Mouse (Mus musculus) left cerebral cortex, postnatal 36 days (tissue): Measurements from ENCODE around the gene Vti1b. TPM values are rescaled to one million over a fixed set of nuclear protein-coding genes. Genes with fewer than 3 reads are reported as not detected.

Experiments used
- DNase-seq, 2 experiments: peaks; one replicate each; pipeline ENCODE4 v3.0.0; 2021 to 2022; ENCODE audit warnings: low spot score in 2 of 2, mixed read lengths in 1 of 2
- intact Hi-C: fragments of 180-260 bp; cut with DNase I; formaldehyde crosslinking; loops from one replicate; pipeline ENCODE4 v1.15.1; 2025
- total RNA-seq, 2 experiments: library from RNA; stranded (reverse); gene quantifications; 2 replicates each; pipeline ENCODE4 v1.2.3; 2021

Vti1b gene
- total RNA-seq, 2 experiments from 2014 or later = 234 to 259 TPM

DNA sequence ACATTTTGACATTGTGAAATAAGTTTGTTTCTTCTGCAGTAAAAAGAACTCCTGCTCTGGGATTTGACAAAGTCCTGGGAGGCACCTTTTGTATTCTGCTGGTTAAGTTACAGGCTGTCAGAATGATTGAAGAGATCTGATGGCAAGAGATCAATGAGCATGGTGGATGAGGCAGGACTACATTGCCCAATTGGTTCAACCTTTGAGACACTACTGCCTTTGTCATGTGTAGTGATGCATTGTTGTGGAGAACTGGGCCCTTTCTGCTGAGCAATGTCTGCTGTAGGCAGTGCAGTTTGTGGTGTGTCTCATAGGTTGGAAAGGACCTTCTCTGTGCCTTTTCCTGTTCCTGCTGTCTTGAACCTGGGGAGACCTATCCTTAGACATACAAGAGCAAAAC is 31.1 kb downstream of the Vti1b start:
- intact Hi-C loops = no loop called here
- DNase-seq = no peak

DNA sequence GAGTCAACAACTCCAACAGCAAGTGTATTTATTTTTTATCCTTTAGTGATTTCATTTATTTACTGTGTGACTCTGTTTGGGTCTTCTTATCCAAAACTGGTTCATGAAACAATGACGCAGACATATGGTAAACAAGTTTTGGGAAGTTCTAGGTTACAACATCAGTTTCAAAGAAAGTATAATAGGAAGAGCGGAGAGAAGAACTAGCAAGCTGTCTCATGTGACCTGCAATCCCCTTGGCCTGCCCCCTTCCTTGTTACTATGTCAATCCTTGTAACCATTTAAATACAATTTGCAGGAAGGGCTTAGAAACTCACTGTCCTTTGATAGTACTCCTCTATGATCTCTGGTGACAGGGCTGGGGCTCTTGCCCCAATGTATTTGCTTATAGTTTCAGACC is 31.7 kb downstream of the Vti1b start:
- intact Hi-C loops = no loop called here
- no peak for DNase-seq

DNA sequence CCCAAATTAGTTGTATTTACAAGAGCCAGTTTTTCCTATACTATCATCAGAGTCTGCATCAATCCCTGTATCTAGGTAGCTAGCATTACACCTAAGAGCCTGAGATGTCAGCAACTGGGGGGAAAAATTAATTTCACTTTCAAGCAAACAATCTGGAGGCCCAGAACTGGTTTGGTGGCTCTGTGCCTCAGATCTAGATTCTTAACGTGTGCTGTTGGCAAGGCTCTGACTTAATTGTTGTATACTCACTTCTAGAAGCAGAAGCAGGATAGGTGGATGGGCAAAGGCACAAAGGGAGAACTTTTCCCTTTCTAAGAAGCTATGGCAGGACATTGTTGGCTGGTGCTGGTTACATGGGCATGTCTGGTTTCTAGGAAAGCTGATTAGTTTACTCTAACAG is 33.0 kb downstream of the Vti1b start:
- DNase-seq = no peak
- intact Hi-C loops = no loop called here

DNA sequence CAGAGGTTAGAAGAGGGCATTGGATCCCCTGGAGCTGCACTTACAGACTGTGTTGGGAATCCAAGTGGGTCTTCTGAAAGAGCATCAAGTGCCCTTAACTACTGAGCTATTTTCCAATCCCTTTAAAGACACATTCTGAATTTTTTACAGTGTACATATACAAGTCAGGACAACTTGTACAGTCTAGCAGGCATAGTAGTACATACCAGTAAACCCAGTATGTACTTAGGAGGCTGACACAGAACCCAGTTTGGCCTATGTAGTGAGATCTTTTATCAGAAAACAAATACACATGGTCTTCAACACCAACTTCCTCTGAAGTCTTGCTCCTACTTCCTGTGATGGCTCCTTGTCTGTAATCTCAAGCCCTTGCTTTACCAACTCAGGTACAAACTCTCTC is 33.5 kb downstream of the Vti1b start:
- intact Hi-C loops = no loop called here
- no peak for DNase-seq

DNA sequence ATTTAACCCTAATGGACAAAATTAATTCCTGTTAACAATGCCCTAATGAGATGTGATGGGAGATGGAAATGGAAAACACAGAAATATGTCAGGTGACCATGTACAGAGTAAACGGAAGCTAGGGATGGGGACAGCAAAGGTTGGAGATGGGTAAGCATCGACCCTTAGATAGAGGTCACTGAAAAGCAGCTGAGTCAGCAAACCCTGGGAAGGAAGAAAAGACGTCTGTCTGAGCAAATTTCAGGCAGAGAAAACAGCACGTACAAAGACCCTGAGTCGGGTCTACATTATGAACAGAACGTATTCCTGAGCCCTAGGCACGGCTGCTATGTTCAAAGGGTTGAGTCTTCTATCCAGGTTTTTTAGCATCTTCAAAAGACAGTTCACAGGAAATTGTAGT is 35.5 kb downstream of the Vti1b start:
- intact Hi-C loops = no loop called here
- DNase-seq = no peak

DNA sequence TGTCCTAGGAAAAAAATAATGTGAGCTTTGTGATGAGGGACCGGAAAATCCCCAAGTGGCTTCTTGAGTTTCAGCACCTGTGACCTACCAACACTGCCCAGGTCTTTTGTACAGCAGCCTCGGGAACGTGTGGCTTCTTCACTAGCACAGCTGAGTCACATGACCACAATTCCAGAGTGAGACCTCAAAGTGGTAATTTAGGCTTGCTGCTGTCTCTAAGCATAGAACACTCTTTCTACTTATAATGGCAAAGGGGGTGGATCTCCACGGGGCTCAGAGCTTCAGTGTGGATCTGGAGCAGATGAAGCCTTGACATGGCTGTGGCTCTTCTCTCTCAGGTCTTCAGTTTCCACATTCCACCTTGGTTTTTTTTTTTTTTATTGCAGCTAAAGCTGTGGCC is 37.4 kb downstream of the Vti1b start:
- intact Hi-C loops = no loop called here
- DNase-seq = peak in 1 of 2 experiments; percentile 11

DNA sequence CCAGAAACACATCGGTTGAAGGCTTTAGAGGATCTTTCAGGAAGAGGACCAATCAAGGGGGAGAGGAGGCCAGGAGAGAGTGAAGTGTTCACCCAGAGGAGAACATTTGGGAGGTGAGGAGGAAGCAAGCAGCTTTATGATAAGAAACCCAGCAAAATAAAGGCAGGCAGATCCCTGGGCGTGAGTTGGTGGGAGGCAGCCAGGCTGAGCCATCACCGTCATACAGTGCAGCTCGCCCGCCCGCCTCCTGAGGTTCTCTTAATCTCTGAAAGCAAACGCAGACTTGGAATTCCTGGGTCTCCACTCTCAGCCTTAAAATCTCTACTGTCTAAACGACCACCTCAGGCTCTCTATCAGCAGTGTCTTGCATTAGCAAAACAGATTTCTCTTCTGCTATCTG is 37.8 kb downstream of the Vti1b start:
- intact Hi-C loops = no loop called here
- DNase-seq = peak; percentile 8 to 23

DNA sequence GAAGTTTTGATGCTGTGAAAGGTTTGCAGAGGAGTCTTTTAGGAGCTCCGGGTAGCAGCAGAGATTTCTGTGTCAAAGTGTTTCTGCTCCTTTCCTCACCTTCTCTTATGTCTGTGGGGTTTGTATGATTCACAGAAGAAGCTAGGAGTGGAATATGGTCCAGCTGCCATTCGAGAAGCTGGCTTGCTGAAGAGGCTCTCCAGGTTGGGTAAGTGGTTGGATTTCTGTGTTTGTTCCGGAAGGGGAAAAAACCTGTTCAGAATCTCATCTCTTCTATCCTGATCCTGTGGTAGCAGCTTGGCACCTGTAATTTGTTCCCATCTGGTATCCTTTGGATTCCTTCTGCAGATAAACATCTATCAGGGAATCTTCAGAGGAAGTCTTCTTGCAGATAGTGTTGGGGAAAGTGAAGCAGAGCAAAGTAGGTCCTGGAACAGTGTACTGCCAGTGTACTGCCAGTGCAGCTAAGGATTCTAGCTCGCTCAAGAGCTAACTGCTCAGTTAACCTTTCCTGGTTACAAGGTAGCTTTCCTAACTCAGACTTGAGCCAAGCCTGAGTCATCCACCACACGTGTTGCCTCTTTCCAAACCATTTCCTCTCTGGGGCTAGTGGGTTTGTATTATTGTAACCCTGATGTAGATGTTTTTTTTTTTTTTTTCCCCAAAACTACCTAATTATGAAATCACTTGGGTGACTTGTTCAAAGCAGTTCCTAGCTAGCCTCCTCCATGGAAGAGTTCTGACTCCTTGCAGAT is 40.6 kb downstream of the Vti1b start:
- intact Hi-C loops = no loop called here
- DNase-seq = no peak

DNA sequence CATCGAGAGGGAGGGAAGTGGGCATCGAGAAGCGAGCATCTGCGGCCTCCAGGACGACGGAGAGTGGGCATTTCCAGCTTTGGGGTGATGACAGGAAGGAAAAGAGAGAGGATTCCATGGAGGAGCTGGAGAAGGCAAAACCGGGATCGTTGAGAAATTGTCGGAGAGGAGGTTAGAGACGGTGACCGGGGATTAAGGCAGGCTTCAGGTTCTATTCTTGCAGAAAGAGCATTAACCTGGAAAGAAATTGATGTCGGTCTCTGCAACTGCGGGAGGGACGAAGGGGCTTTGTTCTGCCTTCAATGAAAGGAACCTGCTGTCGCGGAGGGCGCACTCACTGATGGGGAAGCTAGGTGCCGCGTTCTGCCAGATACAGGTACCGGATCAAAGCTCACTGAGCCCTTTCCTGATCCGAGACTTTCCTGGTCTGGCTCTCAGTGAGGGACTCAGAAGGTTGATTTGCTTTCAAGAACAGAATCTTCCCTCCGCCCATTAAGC is 41.2 kb downstream of the Vti1b start:
- intact Hi-C loops = no loop called here
- DNase-seq = no peak

DNA sequence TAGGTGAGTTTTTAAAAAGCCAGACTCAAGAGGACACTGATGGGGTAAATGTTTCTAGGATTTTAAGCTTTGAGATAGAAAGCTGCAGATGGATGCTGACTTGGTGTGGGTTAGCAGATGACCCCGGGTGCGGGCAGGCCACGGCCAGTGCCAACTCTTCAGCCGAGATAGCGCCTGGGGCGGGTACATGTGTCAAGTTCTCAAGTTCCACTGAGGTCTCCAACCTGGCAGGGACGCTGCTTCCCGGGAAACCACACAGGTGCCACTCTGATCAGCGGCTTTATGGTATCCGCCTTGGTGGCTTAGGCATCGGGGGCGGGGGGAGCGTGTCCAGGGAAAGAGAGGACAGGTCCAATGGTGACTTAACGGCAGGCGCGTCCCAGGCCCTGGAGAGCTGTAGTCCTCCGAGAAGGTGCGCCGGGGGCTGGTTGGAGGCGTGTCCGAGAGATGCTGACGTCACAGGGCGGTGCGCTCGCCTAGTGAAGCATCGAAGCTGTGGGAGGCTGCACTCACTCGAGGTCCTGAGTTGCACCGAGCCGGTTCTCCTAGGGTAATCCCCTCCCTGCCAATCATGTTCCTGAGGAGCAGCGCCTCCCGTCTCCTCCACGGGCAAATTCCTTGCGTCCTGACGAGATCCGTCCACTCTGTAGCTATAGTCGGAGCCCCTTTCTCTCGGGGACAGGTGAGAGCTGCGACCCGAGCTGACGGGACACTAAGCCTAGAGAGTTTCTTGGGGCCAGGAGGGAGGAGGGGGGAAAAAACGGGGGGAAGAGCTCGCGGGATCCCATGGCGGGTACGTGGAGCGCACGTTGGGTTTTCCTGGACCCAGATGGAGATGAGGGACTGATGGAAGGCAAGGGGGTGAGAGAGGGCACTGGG is 41.9 kb downstream of the Vti1b start, which contains the start of gene Arg2:
TSS of gene Arg2 (plus strand) at position 479 of the 879 bp plus-strand sequence.
- intact Hi-C loops = no loop called here

DNA sequence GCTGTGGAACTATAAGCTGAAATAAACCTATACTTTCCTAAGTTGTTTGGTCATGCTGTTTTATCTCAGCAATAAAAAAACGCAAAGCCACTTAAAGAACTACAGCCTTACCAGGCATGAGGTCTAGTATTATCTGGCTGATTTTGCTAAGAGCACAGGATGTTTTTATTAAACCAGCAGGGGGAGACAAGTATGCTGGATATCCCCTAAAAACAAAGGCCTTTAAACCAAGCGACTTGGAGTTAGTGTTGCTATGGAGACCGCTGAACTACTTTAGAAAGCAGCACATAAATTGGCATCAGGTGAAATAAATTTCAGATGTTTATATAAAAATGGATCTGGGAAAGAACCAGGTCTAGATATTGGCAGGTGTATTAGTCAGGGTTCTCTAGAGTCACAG is 49.6 kb downstream of the Vti1b start:
- no peak for DNase-seq
- intact Hi-C loops = no loop called here

More for the DNA sequence above, 41.9 kb downstream of the Vti1b start, which contains the start of gene Arg2:
- DNase-seq = peak; percentile 67 to 68

DNA sequence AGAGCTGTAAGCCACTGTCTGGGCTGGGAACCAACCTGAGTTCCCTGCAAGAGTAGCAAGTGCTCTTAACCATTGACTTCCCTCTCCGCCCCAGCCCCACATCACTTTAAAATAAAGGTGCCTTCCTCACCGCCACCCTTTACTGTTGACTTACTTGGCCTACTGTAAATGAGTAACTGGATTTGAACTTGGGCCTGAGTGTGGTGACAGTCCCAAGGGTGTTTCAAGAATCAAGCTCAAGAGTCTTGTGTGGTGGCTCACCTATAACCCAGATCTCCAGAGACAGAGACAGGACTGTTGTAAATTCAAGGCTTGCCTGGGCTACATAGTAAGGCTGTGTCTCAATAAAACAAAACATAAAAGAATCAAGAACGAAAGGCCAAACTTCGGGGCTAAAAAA is 53.5 kb downstream of the Vti1b start:
- intact Hi-C loops = no loop called here
- no peak for DNase-seq

Other genes starting within 250 kb of the Vti1b start
- 10 to 100 TPM; 29.6 to 33.1 TPM for gene Tmem229b, start 165.0 kb downstream of the Vti1b start, total RNA-seq
- gene Plekhh1, start 143.5 kb downstream of the Vti1b start, total RNA-seq = 10 to 100 TPM; 11.3 to 23.6 TPM
- 10 to 100 TPM in 1 of 2 experiments, 1 to 10 TPM in 1; 9.3 to 10.8 TPM for gene Pigh, start 83.0 kb downstream of the Vti1b start, total RNA-seq
- gene Arg2, start 41.9 kb downstream of the Vti1b start, total RNA-seq = 1 to 10 TPM; 2.9 to 3.0 TPM
- 10 to 100 TPM; 20.7 to 23.4 TPM for gene Rdh11, start 19.6 kb upstream of the Vti1b start, total RNA-seq
- gene Rdh12, start 36.2 kb upstream of the Vti1b start, total RNA-seq = 1 to 10 TPM; 2.0 to 2.1 TPM
- gene Zfyve26, start 123.6 kb upstream of the Vti1b start, total RNA-seq = 10 to 100 TPM; 25.5 to 33.5 TPM
- under 1 TPM in 1 of 2 experiments, not detected in 1; 0.22 TPM for gene Rad51b, start 124.6 kb upstream of the Vti1b start, total RNA-seq